Mouse (Mus musculus): ENCODE data around the gene Spocd1. TPM values are rescaled to one million over a fixed set of nuclear protein-coding genes. Genes with fewer than 3 reads are reported as not detected.

The Spocd1 gene
- total RNA-seq, 1 experiment: 0.13 TPM

DNA sequence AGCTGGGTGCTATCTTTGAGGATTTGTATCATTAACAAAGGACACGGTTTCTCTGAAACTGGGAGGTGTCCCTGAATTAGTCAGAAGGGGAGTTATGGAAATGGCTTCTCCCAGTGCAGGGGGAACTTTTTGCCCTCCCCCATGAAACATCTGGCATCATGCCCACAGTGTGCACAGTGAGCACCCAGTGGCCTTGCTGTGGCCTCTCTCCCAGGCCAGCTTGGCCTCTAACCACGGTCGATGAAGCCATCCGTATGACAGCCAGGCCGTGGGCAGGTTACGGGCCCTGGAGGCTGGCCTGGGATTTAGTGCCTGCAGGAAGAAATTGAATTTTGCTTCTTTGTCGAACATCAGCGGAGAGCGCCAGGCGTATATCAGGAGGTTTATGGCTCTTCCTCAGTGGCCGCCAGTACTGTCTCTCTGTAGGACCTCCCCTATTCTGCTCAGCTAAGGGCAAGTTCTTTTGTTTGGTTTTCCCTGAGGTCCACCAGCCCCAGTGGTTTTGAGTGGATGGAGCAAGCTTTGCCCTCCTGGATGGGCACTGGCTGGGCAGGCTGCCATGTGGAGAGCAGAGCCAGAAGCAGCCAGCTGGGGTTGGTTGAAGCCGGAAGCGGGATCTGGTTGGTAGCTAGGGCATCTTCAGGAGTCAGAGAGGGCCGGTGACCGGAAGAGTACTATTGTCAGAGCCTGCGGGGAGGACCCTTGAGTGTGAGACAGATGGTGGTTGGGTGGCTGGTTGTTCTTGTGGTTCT lies 65.1 kb downstream of the Spocd1 start:
- Histone ChIP-seq H3K9me3 (ENCODE audit: control insufficient read depth, insufficient read depth, low read depth, low read length) (no peaks in the 10 kb centered on the region), H3K9ac (ENCODE audit: insufficient read depth, low read depth, low read length, poor library complexity, severe bottlenecking) (no peak overlapping the region), H3K36me3 (ENCODE audit: control insufficient read depth, insufficient read depth, low read length, poor library complexity, severe bottlenecking) (no peaks in the 10 kb centered on the region), H3K27ac (ENCODE audit: insufficient read depth, low read depth, low read length, poor library complexity, severe bottlenecking) (no peak overlapping the region), H3K4me3 (ENCODE audit: insufficient read depth in 1 of 2, low read depth in 1 of 2, low read length in 2 of 2, poor library complexity in 1 of 2, severe bottlenecking in 1 of 2) (no peak overlapping the region), H3K4me1 (ENCODE audit: control insufficient read depth in 2 of 2, insufficient read depth in 2 of 2, low read length in 2 of 2, poor library complexity in 1 of 2) (peaks cover 0 to 4% of the 10 kb centered on the region in 2 experiments; a peak in 1 of 4 replicates)
- in situ Hi-C loops (cut with MboI; ENCODE audit: low sequenced_read_pairs in 2 of 2, unreplicated experiment in 2 of 2): no loop called here
- DNase-seq (ENCODE audit: low read depth, low spot score): no peak
- no peak for TF ChIP-seq MAFK (IDR thresholded peaks at IDR 0.05; ENCODE audit: insufficient read depth, low read depth, low read length)
- TF ChIP-seq ZNF384 (IDR thresholded peaks at IDR 0.05; ENCODE audit: low read depth, low read length): no peak
- TF ChIP-seq HCFC1 (IDR thresholded peaks at IDR 0.05; ENCODE audit: borderline replicate concordance, insufficient read depth, low read length): no peak
- TF ChIP-seq CHD2 (IDR thresholded peaks at IDR 0.05; ENCODE audit: low read depth, low read length): no peak
- no peak for TF ChIP-seq ZC3H11A (IDR thresholded peaks at IDR 0.05; ENCODE audit: borderline replicate concordance, low read depth, low read length)

DNA sequence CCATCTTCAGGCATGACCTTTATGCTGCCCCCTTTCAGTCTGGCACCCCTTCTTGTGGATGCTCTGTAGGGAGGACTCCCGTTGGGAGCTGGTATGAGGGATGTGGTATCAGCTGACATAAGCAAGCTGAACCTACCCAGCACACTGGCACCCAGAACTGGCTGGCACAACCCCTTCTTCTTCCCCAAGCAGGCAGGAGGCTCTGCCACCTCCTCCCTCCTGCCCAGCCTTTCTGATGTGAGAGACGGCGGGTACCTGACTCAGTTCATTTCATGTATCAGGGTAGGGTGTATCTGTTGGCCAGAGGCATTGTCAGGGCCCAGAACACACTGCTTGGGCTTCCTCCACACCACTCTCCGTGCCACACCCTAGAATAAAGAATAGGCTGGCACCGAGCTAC lies 65.7 kb downstream of the Spocd1 start:
- H3K27ac ChIP-seq (ENCODE audit: insufficient read depth, low read depth, low read length, poor library complexity, severe bottlenecking): no peak overlapping the region
- no peak overlapping the region for H3K9ac ChIP-seq (ENCODE audit: insufficient read depth, low read depth, low read length, poor library complexity, severe bottlenecking)
- no peak overlapping the region for H3K4me3 ChIP-seq (ENCODE audit: insufficient read depth in 1 of 2, low read depth in 1 of 2, low read length in 2 of 2, poor library complexity in 1 of 2, severe bottlenecking in 1 of 2)
- no peak for DNase-seq (ENCODE audit: low read depth, low spot score)
- H3K4me1 ChIP-seq (ENCODE audit: control insufficient read depth in 2 of 2, insufficient read depth in 2 of 2, low read length in 2 of 2, poor library complexity in 1 of 2): peaks cover 0 to 4% of the 10 kb centered on the region in 2 experiments; a peak in 1 of 4 replicates
- no peaks in the 10 kb centered on the region for H3K9me3 ChIP-seq (ENCODE audit: control insufficient read depth, insufficient read depth, low read depth, low read length)
- TF ChIP-seq ZNF384 (IDR thresholded peaks at IDR 0.05; ENCODE audit: low read depth, low read length) (no peak), MAFK (IDR thresholded peaks at IDR 0.05; ENCODE audit: insufficient read depth, low read depth, low read length) (no peak), HCFC1 (IDR thresholded peaks at IDR 0.05; ENCODE audit: borderline replicate concordance, insufficient read depth, low read length) (no peak), ZC3H11A (IDR thresholded peaks at IDR 0.05; ENCODE audit: borderline replicate concordance, low read depth, low read length) (no peak), CHD2 (IDR thresholded peaks at IDR 0.05; ENCODE audit: low read depth, low read length) (no peak)
- in situ Hi-C loops (cut with MboI; ENCODE audit: low sequenced_read_pairs in 2 of 2, unreplicated experiment in 2 of 2): no loop called here
- no peaks in the 10 kb centered on the region for H3K36me3 ChIP-seq (ENCODE audit: control insufficient read depth, insufficient read depth, low read length, poor library complexity, severe bottlenecking)

- Histone ChIP-seq H3K9me3 (ENCODE audit: control insufficient read depth, insufficient read depth, low read depth, low read length) (no peaks in the 10 kb centered on the region), H3K4me1 (ENCODE audit: control insufficient read depth in 2 of 2, insufficient read depth in 2 of 2, low read length in 2 of 2, poor library complexity in 1 of 2) (peaks cover 0 to 4% of the 10 kb centered on the region in 2 experiments; a peak in 1 of 4 replicates), H3K27ac (ENCODE audit: insufficient read depth, low read depth, low read length, poor library complexity, severe bottlenecking) (no peak overlapping the region), H3K9ac (ENCODE audit: insufficient read depth, low read depth, low read length, poor library complexity, severe bottlenecking) (no peak overlapping the region), H3K36me3 (ENCODE audit: control insufficient read depth, insufficient read depth, low read length, poor library complexity, severe bottlenecking) (no peaks in the 10 kb centered on the region), H3K4me3 (ENCODE audit: insufficient read depth in 1 of 2, low read depth in 1 of 2, low read length in 2 of 2, poor library complexity in 1 of 2, severe bottlenecking in 1 of 2) (no peak overlapping the region)
- TF ChIP-seq HCFC1 (IDR thresholded peaks at IDR 0.05; ENCODE audit: borderline replicate concordance, insufficient read depth, low read length): no peak
- TF ChIP-seq ZNF384 (IDR thresholded peaks at IDR 0.05; ENCODE audit: low read depth, low read length): no peak
- TF ChIP-seq ZC3H11A (IDR thresholded peaks at IDR 0.05; ENCODE audit: borderline replicate concordance, low read depth, low read length): no peak
- TF ChIP-seq CHD2 (IDR thresholded peaks at IDR 0.05; ENCODE audit: low read depth, low read length): no peak
- DNase-seq (ENCODE audit: low read depth, low spot score): no peak
- in situ Hi-C loops (cut with MboI; ENCODE audit: low sequenced_read_pairs in 2 of 2, unreplicated experiment in 2 of 2): no loop called here
Observed at GRCm38 (mm10) chr4:129995255-129995654, 66.2 kb downstream of the Spocd1 start.

DNA sequence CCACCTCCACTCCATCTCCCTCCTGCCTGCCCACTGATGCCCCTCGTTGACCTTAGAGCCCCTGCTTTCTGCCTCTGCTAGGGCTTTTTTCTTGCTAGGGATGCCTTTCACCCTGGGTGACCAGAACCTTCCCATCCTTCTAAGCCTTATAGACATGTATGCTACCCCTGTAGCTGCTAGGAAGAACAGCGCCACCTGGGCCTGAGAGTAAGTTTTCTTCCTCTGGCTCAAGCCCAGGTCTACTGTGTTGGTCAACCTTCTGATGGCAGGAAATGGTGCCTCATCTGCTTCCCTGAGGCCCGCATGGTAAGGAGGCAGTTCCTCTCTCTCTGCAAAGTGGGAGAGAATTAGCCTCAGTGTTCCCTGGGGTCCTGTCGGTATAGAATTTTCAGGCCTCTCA lies 67.0 kb downstream of the Spocd1 start:
- in situ Hi-C loops (cut with MboI; ENCODE audit: low sequenced_read_pairs in 2 of 2, unreplicated experiment in 2 of 2): no loop called here
- no peak for DNase-seq (ENCODE audit: low read depth, low spot score)
- Histone ChIP-seq H3K27ac (ENCODE audit: insufficient read depth, low read depth, low read length, poor library complexity, severe bottlenecking) (no peak overlapping the region), H3K9me3 (ENCODE audit: control insufficient read depth, insufficient read depth, low read depth, low read length) (no peaks in the 10 kb centered on the region), H3K36me3 (ENCODE audit: control insufficient read depth, insufficient read depth, low read length, poor library complexity, severe bottlenecking) (no peaks in the 10 kb centered on the region), H3K4me3 (ENCODE audit: insufficient read depth in 1 of 2, low read depth in 1 of 2, low read length in 2 of 2, poor library complexity in 1 of 2, severe bottlenecking in 1 of 2) (no peak overlapping the region), H3K9ac (ENCODE audit: insufficient read depth, low read depth, low read length, poor library complexity, severe bottlenecking) (no peak overlapping the region), H3K4me1 (ENCODE audit: control insufficient read depth in 2 of 2, insufficient read depth in 2 of 2, low read length in 2 of 2, poor library complexity in 1 of 2) (peaks cover 0 to 4% of the 10 kb centered on the region in 2 experiments; a peak in 1 of 4 replicates)
- TF ChIP-seq ZC3H11A (IDR thresholded peaks at IDR 0.05; ENCODE audit: borderline replicate concordance, low read depth, low read length): no peak

DNA sequence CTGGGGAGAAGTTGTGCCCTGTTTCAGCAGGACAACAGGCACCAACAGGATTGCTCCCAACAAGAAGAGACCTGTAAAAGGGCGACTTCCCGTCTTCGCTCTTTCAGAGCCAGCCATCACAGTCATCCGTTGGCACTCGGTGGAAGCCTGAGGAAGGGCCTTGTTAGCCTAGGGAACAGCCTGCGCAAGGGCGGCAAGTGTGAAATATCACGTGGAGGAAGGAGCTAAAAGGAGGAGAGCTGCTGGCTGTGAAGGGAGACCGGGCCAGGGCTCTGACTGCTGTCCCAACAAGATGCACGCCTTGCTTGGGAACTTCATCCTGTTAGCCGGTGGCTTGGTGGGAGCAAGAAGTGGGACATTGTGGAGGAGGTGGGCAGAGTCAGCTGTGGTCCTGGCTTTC lies 69.1 kb downstream of the Spocd1 start:
- no peaks in the 10 kb centered on the region for H3K36me3 ChIP-seq (ENCODE audit: control insufficient read depth, insufficient read depth, low read length, poor library complexity, severe bottlenecking)
- no peak overlapping the region for H3K27ac ChIP-seq (ENCODE audit: insufficient read depth, low read depth, low read length, poor library complexity, severe bottlenecking)
- in situ Hi-C loops (cut with MboI; ENCODE audit: low sequenced_read_pairs in 2 of 2, unreplicated experiment in 2 of 2): no loop called here
- H3K9ac ChIP-seq (ENCODE audit: insufficient read depth, low read depth, low read length, poor library complexity, severe bottlenecking): no peak overlapping the region
- H3K4me3 ChIP-seq (ENCODE audit: insufficient read depth in 1 of 2, low read depth in 1 of 2, low read length in 2 of 2, poor library complexity in 1 of 2, severe bottlenecking in 1 of 2): no peak overlapping the region
- H3K9me3 ChIP-seq (ENCODE audit: control insufficient read depth, insufficient read depth, low read depth, low read length): no peaks in the 10 kb centered on the region
- TF ChIP-seq ZC3H11A (IDR thresholded peaks at IDR 0.05; ENCODE audit: borderline replicate concordance, low read depth, low read length) (no peak), HCFC1 (IDR thresholded peaks at IDR 0.05; ENCODE audit: borderline replicate concordance, insufficient read depth, low read length) (no peak), ZNF384 (IDR thresholded peaks at IDR 0.05; ENCODE audit: low read depth, low read length) (no peak), MAFK (IDR thresholded peaks at IDR 0.05; ENCODE audit: insufficient read depth, low read depth, low read length) (no peak), CHD2 (IDR thresholded peaks at IDR 0.05; ENCODE audit: low read depth, low read length) (no peak)
- H3K4me1 ChIP-seq (ENCODE audit: control insufficient read depth in 2 of 2, insufficient read depth in 2 of 2, low read length in 2 of 2, poor library complexity in 1 of 2): no peaks in the 10 kb centered on the region
- no peak for DNase-seq (ENCODE audit: low read depth, low spot score)
